Mouse (Mus musculus) lung, postnatal 0 days (tissue): ENCODE data around the gene Lmtk3. TPM values are rescaled to one million over a fixed set of nuclear protein-coding genes. Genes with fewer than 3 reads are reported as not detected.

Experiments used
- ATAC-seq: fragments of 200-750 bp; cut with Nextera tagmentation; 2 replicates; pipeline ENCODE4 v1.8.0; 2017; ENCODE audit warnings: moderate library complexity
- DNase-seq: peaks from one replicate; pipeline ENCODE4 v3.0.0-alpha.2; 2016; ENCODE audit warnings: low spot score
- H3K27ac ChIP-seq: fragments of 300-500 bp; sonication (generic); 2 replicates; pipeline ENCODE4 v1.5.1; 2014; ENCODE audit warnings: antibody characterized with exemption, mild to moderate bottlenecking, low read length, mixed read lengths
- H3K27me3 ChIP-seq: fragments of 300-500 bp; sonication (generic); replicated peaks from 2 replicates; pipeline ENCODE4 v1.6.1; 2014; ENCODE audit warnings: low read length, mixed read lengths; ENCODE audit not compliant: insufficient read depth
- H3K36me3 ChIP-seq: fragments of 300-500 bp; sonication (generic); 2 replicates; pipeline ENCODE4 v1.6.1; 2014; ENCODE audit warnings: low read length, mixed read lengths; ENCODE audit not compliant: insufficient read depth
- H3K4me1 ChIP-seq: fragments of 300-500 bp; sonication (generic); 2 replicates; pipeline ENCODE4 v1.6.1; 2014; ENCODE audit warnings: antibody characterized with exemption, low read depth, low read length, mixed read lengths; ENCODE audit not compliant: insufficient read depth
- H3K4me2 ChIP-seq: fragments of 300-500 bp; sonication (generic); replicated peaks from 2 replicates; pipeline ENCODE4 v1.6.1; 2014; ENCODE audit warnings: low read depth, mild to moderate bottlenecking, low read length, moderate library complexity, mixed read lengths
- H3K4me3 ChIP-seq: fragments of 300-500 bp; sonication (generic); 2 replicates; pipeline ENCODE4 v1.5.1; 2014; ENCODE audit warnings: low read depth, low read length
- H3K9ac ChIP-seq: fragments of 300-500 bp; sonication (generic); replicated peaks from 2 replicates; pipeline ENCODE4 v1.6.1; 2014; ENCODE audit warnings: low read depth, mild to moderate bottlenecking
- H3K9me3 ChIP-seq: fragments of 300-500 bp; sonication (generic); 2 replicates; pipeline ENCODE4 v1.6.1; 2016; ENCODE audit warnings: low read length, mixed read lengths
- CTCF ChIP-seq: IDR thresholded peaks from 2 replicates; pipeline ENCODE4 v1.5.1; 2016; ENCODE audit warnings: antibody characterized with exemption, mild to moderate bottlenecking
- EP300 ChIP-seq: IDR thresholded peaks from 2 replicates; pipeline ENCODE4 v1.6.1; 2016; ENCODE audit warnings: antibody characterized with exemption, mild to moderate bottlenecking, control low read depth
- WGBS: fragments of 180-500 bp; shearing (Covaris S2); extraction: QIAGEN DNeasy Blood & Tissue Kit; methylation state at CpG from one replicate; pipeline ENCODE4 v1.1.7; 2014; 5-methylcytosine and 5-hydroxymethylcytosine counted together
- polyA plus RNA-seq: library from polyadenylated mRNA; unstranded; fragments of >200 nt; fragmentation: Nextera tagmentation; extraction: Ambion mirVana; gene quantifications from 2 replicates; pipeline ENCODE4 v1.2.1, GENCODE M21; 2015

The Lmtk3 gene
- polyA plus RNA-seq, 1 experiment from 2014 or later = 0.11 TPM

GRCm38 (mm10) chr7:45786661-45787413 is 3.3 kb downstream of the Lmtk3 start:
- Histone ChIP-seq H3K36me3 (no peaks in the 10 kb centered on the region), H3K4me1 (peaks cover 4% of the 10 kb centered on the region; the same call in 1 of the 2 replicates), H3K4me3 (0 out of 2 replicates have a peak overlapping the region, but pooled peaks have one; percentile 0), H3K27ac (no peak overlapping the region), H3K4me2 (peak overlapping the region; percentile 54), H3K9ac (no peak overlapping the region), H3K9me3 (no peaks in the 10 kb centered on the region), H3K27me3 (peaks cover 12% of the 10 kb centered on the region; the same call in 1 of the 2 replicates)
- WGBS = 10% methylated on average over 15 of the region's 17 CpGs
- TF ChIP-seq EP300 = no peak
- TF ChIP-seq CTCF = no peak
- DNase-seq = peak; percentile 52
- ATAC-seq = peak; percentile 55; the same call in 1 of the 2 replicates

- no peak for DNase-seq
- H3K9me3 ChIP-seq = no peaks in the 10 kb centered on the region
- H3K9ac ChIP-seq = no peak overlapping the region
- 84% methylated on average over 22 of the region's 22 CpGs for WGBS
- H3K4me3 ChIP-seq = no peak overlapping the region
- peaks cover 12% of the 10 kb centered on the region; the same call in 1 of the 2 replicates for H3K27me3 ChIP-seq
- H3K4me1 ChIP-seq = peaks cover 4% of the 10 kb centered on the region; the same call in 1 of the 2 replicates
- ATAC-seq = no peak
- no peak overlapping the region for H3K27ac ChIP-seq
- no peaks in the 10 kb centered on the region for H3K36me3 ChIP-seq
- H3K4me2 ChIP-seq = no peak overlapping the region
- no peak for TF ChIP-seq CTCF
- TF ChIP-seq EP300 = no peak
Measured at GRCm38 (mm10) chr7:45787642-45788041, 4.1 kb downstream of the Lmtk3 start.

- Histone ChIP-seq H3K27ac (no peak overlapping the region), H3K27me3 (0 out of 2 replicates have a peak, but pooled peaks cover 3% of the 10 kb centered on the region), H3K9ac (no peak overlapping the region), H3K9me3 (no peaks in the 10 kb centered on the region), H3K4me1 (no peaks in the 10 kb centered on the region; the same call in 1 of the 2 replicates), H3K4me3 (no peak overlapping the region), H3K36me3 (no peaks in the 10 kb centered on the region), H3K4me2 (no peak overlapping the region)
- 36% methylated on average over 6 of the region's 6 CpGs for WGBS
- peak; percentile 47 for ATAC-seq
- peak; percentile 31 for DNase-seq
- no peak for TF ChIP-seq CTCF
- TF ChIP-seq EP300 = no peak
Measured at GRCm38 (mm10) chr7:45790721-45791120, 7.2 kb downstream of the Lmtk3 start.

DNA sequence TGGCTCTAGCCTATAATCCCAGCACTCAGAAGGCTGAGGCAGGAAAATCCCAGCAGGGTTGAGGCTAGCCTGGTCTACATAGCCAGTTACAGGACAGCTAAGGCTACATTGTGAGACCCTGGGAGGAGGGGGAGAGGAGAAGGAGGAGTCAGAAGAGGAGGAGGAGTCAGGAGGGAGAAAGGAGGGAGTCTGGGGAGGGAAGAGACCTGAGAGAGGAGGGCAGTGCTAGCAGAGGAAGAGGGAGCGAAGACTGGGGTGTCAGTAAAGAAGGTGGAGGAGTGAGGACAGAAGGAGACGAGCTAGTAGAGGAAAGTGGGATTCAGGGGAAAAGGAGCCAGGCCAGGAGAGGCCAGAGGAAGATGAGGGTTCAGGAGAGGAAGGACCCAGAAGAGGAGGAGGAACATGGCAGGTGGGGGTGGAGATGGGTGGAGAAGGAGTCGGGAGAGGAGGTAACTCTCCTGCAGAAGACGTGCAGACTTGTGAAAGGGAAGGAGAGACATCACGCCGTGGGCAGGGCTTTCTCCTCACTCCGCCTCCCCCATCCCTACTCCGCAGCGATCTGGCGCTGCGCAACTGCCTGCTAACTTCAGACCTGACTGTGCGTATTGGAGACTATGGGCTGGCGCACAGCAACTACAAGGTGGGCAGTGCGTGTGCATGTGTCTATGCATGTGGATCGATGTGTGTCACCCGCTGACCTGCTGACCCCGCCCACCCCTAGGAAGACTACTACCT is 8.4 kb downstream of the Lmtk3 start:
- Histone ChIP-seq H3K9ac (no peak overlapping the region), H3K27ac (no peak overlapping the region), H3K4me2 (no peak overlapping the region), H3K27me3 (no peaks in the 10 kb centered on the region), H3K4me3 (no peak overlapping the region), H3K9me3 (no peaks in the 10 kb centered on the region), H3K4me1 (no peaks in the 10 kb centered on the region), H3K36me3 (no peaks in the 10 kb centered on the region)
- no peak for DNase-seq
- ATAC-seq = no peak
- no peak for TF ChIP-seq CTCF
- TF ChIP-seq EP300 = no peak
- 68% methylated on average over 17 of the region's 17 CpGs for WGBS

DNA sequence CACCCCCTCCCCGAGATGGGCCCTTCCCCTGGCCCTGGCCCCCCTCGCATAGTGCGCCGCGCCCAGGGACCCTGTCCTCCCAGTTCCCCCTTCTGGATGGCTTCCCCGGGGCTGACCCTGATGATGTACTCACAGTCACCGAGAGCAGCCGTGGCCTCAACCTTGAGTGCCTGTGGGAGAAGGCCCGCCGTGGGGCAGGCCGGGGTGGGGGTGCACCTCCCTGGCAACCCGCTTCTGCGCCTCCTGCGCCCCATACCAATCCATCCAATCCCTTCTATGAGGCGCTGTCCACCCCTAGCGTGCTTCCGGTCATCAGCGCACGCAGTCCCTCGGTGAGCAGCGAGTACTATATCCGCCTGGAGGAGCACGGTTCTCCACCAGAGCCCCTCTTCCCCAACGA is 9.7 kb downstream of the Lmtk3 start:
- Histone ChIP-seq H3K36me3 (no peaks in the 10 kb centered on the region), H3K27ac (no peak overlapping the region), H3K4me2 (no peak overlapping the region), H3K4me3 (no peak overlapping the region), H3K4me1 (no peaks in the 10 kb centered on the region), H3K9ac (no peak overlapping the region), H3K27me3 (no peaks in the 10 kb centered on the region; the same call in 1 of the 2 replicates), H3K9me3 (no peaks in the 10 kb centered on the region)
- 80% methylated on average over 24 of the region's 24 CpGs for WGBS
- TF ChIP-seq CTCF = no peak
- no peak for TF ChIP-seq EP300
- no peak for DNase-seq
- ATAC-seq = no peak

- Histone ChIP-seq H3K4me1 (no peaks in the 10 kb centered on the region), H3K27me3 (peaks cover 3% of the 10 kb centered on the region; the same call in 1 of the 2 replicates), H3K9ac (no peak overlapping the region), H3K4me2 (no peak overlapping the region), H3K27ac (no peak overlapping the region), H3K36me3 (no peaks in the 10 kb centered on the region), H3K4me3 (no peak overlapping the region), H3K9me3 (no peaks in the 10 kb centered on the region)
- DNase-seq = no peak
- no peak for ATAC-seq
- WGBS = 82% methylated on average over 25 of the region's 44 CpGs
- TF ChIP-seq CTCF (no peak), EP300 (no peak)
Measured at GRCm38 (mm10) chr7:45793969-45794585, 10.5 kb downstream of the Lmtk3 start.
